Mouse (Mus musculus) C2C12 (cell line): ENCODE results near the gene 4930558K02Rik. TPM values are rescaled to one million over a fixed set of nuclear protein-coding genes. Genes with fewer than 3 reads are reported as not detected.

Experiments used
- H3K27me3 ChIP-seq: one replicate; pipeline ENCODE4 v1.6.1; 2011; ENCODE audit not compliant: control insufficient read depth, insufficient read depth, insufficient read length
- H3K36me3 ChIP-seq: one replicate; pipeline ENCODE4 v1.6.1; 2011; ENCODE audit not compliant: control insufficient read depth, insufficient read depth
- H3K4me3 ChIP-seq: one replicate; pipeline ENCODE4 v1.5.1; 2011; ENCODE audit warnings: mild to moderate bottlenecking, control low read depth; ENCODE audit not compliant: poor library complexity, insufficient read depth, severe bottlenecking
- H3K79me2 ChIP-seq: one replicate; pipeline ENCODE4 v1.6.1; 2011; ENCODE audit not compliant: control insufficient read depth, insufficient read depth
- H3K79me3 ChIP-seq: one replicate; pipeline ENCODE4 v1.6.1; 2011; ENCODE audit warnings: low read depth, control low read depth
- H3ac ChIP-seq: one replicate; pipeline ENCODE3; 2011; ENCODE audit warnings: low read depth; ENCODE audit not compliant: control insufficient read depth, insufficient read length
- CEBPB ChIP-seq: IDR thresholded peaks from one replicate; pipeline ENCODE4 v1.6.1; 2011; ENCODE audit warnings: low read depth, mild to moderate bottlenecking, control low read depth, moderate library complexity
- CTCF ChIP-seq: IDR thresholded peaks from one replicate; pipeline ENCODE4 v1.5.1; 2011; ENCODE audit not compliant: control insufficient read depth, insufficient read depth, insufficient read length
- FOSL1 ChIP-seq: IDR thresholded peaks from one replicate; pipeline ENCODE4 v1.8.0; 2011; ENCODE audit warnings: mild to moderate bottlenecking, low read length; ENCODE audit not compliant: poor library complexity, insufficient read depth, severe bottlenecking
- MAX ChIP-seq: IDR thresholded peaks from one replicate; pipeline ENCODE4 v1.6.1; 2011; ENCODE audit warnings: mild to moderate bottlenecking, control low read depth
- MYOD1 ChIP-seq: IDR thresholded peaks from one replicate; pipeline ENCODE4 v1.6.1; 2011; ENCODE audit warnings: low read depth; ENCODE audit not compliant: control insufficient read depth, insufficient read length
- MYOG ChIP-seq: IDR thresholded peaks from one replicate; pipeline ENCODE4 v1.6.1; 2011; ENCODE audit not compliant: control insufficient read depth, insufficient read length; ENCODE audit errors: extremely low read depth
- USF1 ChIP-seq: IDR thresholded peaks from one replicate; pipeline ENCODE4 v1.6.1; 2011; ENCODE audit warnings: low read depth, mild to moderate bottlenecking, control low read depth, moderate library complexity
- polyA plus RNA-seq: library from polyadenylated mRNA; unstranded; fragments of >200 nt; fragmentation: generic; extraction: Trizol; gene quantifications from one replicate; pipeline ENCODE4 v1.2.1, GENCODE M21; 2012; ENCODE audit warnings: missing spikeins

The 4930558K02Rik gene
- polyA plus RNA-seq, 1 experiment: not detected

- H3K27me3 ChIP-seq: no peaks in the 10 kb centered on the region
- no peak overlapping the region for H3K4me3 ChIP-seq
- no peaks in the 10 kb centered on the region for H3K79me3 ChIP-seq
- H3K79me2 ChIP-seq: peaks cover under 1% of the 10 kb centered on the region
- peak; percentile 71 for TF ChIP-seq CTCF
- TF ChIP-seq MYOD1: no peak
- H3ac ChIP-seq: no peak overlapping the region
- H3K36me3 ChIP-seq: peaks cover under 1% of the 10 kb centered on the region
Measured at GRCm38 (mm10) chr1:161976255-161977182, 2.9 kb downstream of the 4930558K02Rik start.

GRCm38 (mm10) chr1:161972233-161972632 lies 7.2 kb downstream of the 4930558K02Rik start:
- H3K4me3 ChIP-seq: no peak overlapping the region
- H3ac ChIP-seq: no peak overlapping the region
- no peaks in the 10 kb centered on the region for H3K27me3 ChIP-seq
- peaks cover 9% of the 10 kb centered on the region for H3K36me3 ChIP-seq
- TF ChIP-seq CTCF (no peak), USF1 (no peak), MAX (no peak)
- peaks cover 10% of the 10 kb centered on the region for H3K79me3 ChIP-seq
- H3K79me2 ChIP-seq: peaks cover 22% of the 10 kb centered on the region

DNA sequence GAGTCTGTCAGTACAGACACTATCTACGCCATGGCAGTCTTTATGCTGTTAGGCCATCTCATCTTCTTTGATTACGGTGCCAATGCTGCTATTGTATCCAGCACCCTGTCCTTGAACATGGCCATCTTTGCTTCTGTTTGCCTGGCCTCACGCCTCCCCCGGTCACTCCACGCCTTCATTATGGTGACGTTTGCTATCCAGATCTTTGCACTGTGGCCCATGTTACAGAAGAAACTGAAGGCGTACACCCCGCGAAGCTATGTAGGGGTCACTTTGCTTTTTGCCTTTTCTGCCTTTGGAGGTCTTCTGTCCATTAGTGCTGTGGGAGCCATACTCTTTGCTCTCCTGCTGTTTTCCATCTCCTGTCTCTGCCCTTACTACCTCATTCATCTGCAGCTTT lies 8.6 kb downstream of the 4930558K02Rik start:
- Histone ChIP-seq H3K4me3 (no peak overlapping the region), H3K79me2 (peaks cover 22% of the 10 kb centered on the region), H3K27me3 (peaks cover 4% of the 10 kb centered on the region), H3K79me3 (peaks cover 10% of the 10 kb centered on the region), H3K36me3 (peaks cover 9% of the 10 kb centered on the region), H3ac (no peak overlapping the region)
- TF ChIP-seq USF1 (no peak), FOSL1 (no peak), MYOG (no peak), MAX (no peak), MYOD1 (no peak)

DNA sequence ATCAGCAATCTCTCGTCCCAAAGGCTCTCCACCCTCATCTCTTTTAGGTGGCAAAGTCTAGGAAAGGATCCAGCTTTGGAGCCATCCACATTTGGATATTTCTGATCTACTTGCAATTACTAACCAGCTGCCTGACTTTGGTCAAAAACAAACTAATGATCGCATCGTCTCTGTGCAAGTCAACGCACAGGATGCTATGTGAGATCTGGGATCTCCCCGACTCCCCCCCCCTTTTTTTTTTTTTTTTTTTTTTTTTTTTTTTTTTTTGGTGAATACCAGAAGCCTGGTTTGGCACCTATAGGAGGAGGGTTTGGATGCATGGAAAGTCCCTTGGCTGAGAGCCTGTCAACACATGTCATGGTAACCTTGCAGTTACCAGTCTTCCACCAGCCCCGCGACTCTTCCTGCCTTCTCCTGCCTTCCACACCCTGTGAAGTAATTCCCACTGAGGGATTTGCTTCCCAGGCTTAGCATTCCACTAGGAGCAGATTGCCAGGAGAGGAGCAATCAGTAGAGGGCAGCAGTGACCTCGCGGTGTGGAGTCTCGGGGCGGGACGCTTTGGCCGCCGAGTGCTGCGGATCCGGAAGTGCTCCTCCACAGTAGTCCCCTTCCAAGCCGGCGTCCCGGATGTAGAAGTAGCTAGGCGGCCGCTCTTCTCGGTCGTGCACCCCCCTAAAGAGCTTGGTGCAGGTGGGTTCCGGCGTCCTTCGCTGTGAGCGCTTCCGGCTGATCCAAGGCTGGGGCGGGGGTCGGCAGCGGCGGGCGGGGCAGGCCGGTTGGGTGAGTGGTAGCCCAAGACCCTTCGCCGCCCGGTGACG lies 10.6 kb downstream of the 4930558K02Rik start, which contains the start of gene Pigc:
Gene Pigc (plus strand): TSS at position 598 of the 819 bp plus-strand sequence.
- peaks cover 22% of the 10 kb centered on the region for H3K79me2 ChIP-seq
- peaks cover 12% of the 10 kb centered on the region for H3K27me3 ChIP-seq
- H3K79me3 ChIP-seq: peaks cover 10% of the 10 kb centered on the region
- H3ac ChIP-seq: peak within 1 kb of the TSS; percentile 75
- TF ChIP-seq CTCF (peak; percentile 79), MAX (peak; percentile 86), USF1 (no peak)
- H3K36me3 ChIP-seq: peaks cover 9% of the 10 kb centered on the region
- peak within 1 kb of the TSS; percentile 59 for H3K4me3 ChIP-seq

DNA sequence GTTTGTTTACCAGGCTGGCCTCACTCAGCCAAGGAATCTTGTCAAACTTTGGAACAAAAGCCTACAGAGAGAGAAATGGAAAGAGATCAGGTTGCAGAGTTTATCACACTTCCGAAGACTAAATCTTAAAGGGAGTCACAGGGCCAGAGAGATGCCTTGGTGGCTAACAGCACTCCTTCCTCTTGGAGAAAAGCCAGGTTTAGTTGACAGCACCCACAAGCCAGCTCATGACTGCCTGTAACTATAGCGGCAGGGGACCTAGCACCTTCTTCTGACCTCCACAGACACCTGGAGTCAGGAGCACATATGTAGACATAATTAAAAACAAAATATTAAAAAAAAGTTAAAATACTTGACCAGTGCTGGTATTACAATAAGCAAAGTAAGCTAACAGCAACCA lies 11.5 kb downstream of the 4930558K02Rik start:
- Histone ChIP-seq H3K36me3 (peaks cover 9% of the 10 kb centered on the region), H3K4me3 (no peak overlapping the region), H3K79me2 (peaks cover 22% of the 10 kb centered on the region), H3ac (no peak overlapping the region), H3K79me3 (peaks cover 10% of the 10 kb centered on the region), H3K27me3 (peaks cover 17% of the 10 kb centered on the region)
- TF ChIP-seq MYOD1 (no peak), CEBPB (no peak), FOSL1 (no peak), MYOG (no peak), USF1 (no peak), MAX (no peak), CTCF (no peak)
